Mouse (Mus musculus) adrenal gland, postnatal 36 days (tissue): ENCODE data around the gene Rsrp1. TPM values are rescaled to one million over a fixed set of nuclear protein-coding genes. Genes with fewer than 3 reads are reported as not detected.

Experiments
- DNase-seq, 2 experiments: peaks; one replicate each; pipeline ENCODE4 v3.0.0; 2021; ENCODE audit warnings: mixed read lengths in 1 of 2
- total RNA-seq, 2 experiments: library from RNA; stranded (reverse); gene quantifications; 2 replicates each; pipeline ENCODE4 v1.2.3; 2021

Rsrp1 gene
- total RNA-seq, 2 experiments from 2014 or later = 378 to 436 TPM

DNA sequence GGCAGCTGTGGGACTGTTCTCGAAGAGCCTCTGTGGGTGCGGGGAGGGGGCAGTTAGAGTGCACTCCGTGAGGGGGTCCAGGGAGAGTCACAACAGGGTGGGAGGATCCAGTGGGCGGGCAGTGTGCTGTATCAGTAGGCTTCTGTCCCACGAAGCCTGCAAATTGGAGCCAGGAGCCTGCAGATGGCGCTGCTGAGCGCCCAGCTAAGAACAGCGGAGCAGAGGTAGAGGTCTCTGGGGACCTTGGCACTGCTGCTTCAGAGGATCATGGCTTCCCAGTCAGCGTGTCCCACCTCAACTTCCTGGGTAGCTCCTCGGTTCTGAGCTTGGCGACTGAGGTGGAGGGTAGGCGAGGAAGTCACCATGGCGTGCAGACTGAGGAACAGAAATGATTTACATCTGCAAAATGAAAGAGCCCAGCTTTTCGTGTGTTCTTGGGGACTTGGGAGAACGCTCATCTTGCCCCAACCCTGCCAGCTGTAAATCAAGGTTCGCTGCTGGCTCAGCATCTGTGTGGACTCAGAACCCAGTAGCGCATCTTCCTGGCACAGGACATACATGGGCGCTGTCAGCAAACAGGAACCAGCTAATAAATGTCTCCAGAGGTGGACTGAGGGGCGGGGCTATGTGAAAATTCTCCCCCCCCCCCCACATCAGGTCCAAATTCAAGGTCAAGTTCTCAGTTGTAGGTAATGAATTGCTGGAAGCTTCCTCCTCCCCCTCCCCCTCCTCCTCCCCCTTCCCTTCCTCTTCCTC, 39.8 kb downstream of the Rsrp1 start:
- peak; percentile 45 to 54 for DNase-seq

GRCm38 (mm10) chr4:134967887-134968604, 44.7 kb downstream of the Rsrp1 start:
- no peak for DNase-seq

DNA sequence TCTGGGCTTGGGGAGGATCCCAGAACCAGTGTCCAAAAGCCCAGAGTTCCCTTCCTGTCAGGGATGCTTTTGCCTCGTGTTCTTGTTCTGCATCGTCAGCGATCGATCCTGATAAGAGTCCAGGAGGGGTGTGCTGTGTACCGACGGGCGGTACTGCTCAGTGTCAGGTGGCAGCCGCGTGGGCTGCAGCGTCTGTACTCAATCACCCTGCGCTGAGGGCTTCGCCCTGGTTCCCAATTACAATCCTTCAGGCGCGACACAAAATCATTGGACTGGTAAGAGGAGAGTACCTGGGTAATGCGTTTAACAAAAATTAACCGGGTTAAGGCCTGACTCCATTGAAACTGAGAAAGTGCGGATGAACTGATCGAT, 45.2 kb downstream of the Rsrp1 start:
- DNase-seq = no peak

GRCm38 (mm10) chr4:134975261-134975928, 52.0 kb downstream of the Rsrp1 start:
- peak in 1 of 2 experiments; percentile 23 for DNase-seq

DNA sequence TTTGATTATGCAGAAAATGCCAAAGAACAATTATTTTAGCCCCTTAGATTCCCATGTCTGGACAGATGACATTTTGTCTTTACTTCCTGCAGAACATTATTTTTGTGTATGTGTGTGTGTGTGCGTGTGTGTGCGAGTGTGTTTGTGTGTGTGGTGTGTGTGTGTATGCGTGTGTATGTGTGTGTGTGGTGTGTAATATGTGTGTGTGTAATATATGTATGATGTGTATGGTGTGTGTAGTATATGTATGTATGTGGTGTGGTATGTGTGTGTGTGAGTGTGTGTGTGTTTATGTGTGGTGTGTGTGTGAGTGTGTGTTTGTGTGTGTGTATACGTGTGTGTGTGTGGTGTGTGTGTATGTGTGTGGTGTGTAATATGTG, 52.5 kb downstream of the Rsrp1 start:
- DNase-seq = no peak

Other genes starting within 250 kb of the Rsrp1 start
- gene Man1c1, start 219.3 kb upstream of the Rsrp1 start, total RNA-seq = 10 to 100 TPM; 18.5 to 24.7 TPM
- 10 to 100 TPM; 47.5 to 52.9 TPM for gene Ldlrap1, start 155.6 kb upstream of the Rsrp1 start, total RNA-seq
- gene Maco1, start 70.2 kb upstream of the Rsrp1 start, total RNA-seq = 10 to 100 TPM; 37.3 to 39.0 TPM
- under 1 TPM in 1 of 2 experiments, not detected in 1; 0.89 TPM for gene Rhd, start 59.1 kb upstream of the Rsrp1 start, total RNA-seq
- gene Tmem50a, start 8.6 kb upstream of the Rsrp1 start, total RNA-seq = 100 to 1,000 TPM; 229 to 405 TPM
- 100 to 1,000 TPM in 1 of 2 experiments, 10 to 100 TPM in 1; 84.2 to 102 TPM for gene Syf2, start 7.3 kb downstream of the Rsrp1 start, total RNA-seq
- 1 to 10 TPM; 2.0 to 3.9 TPM for gene Runx3, start 197.1 kb downstream of the Rsrp1 start, total RNA-seq